Mouse (Mus musculus): ENCODE data around the gene Ctsl.

DNA sequence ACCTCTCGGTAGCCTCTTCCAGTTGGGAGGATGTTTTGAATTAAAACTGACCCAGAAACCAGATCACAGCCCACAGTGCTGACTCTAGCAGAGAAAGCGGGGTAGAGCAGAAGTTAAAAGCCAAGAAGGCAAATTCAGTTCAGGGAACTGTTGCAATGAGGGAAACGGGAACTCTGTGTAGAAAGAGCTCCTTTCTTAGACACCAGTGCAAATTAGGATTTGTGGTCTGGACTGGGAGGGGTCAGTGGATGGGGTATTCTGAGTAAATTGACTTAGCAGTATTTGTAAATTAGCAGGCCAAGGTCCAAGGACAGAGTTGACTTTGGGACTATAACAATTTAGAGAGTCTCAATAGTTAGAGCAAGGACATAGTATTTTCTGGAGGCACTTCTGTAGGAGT is 31.3 kb upstream of the Ctsl start:
- TF ChIP-seq POLR2A (IDR thresholded peaks at IDR 0.05; ENCODE audit: low read depth, low read length) (no peak), CTCF (conservative IDR thresholded peaks at IDR 0.05; ENCODE audit: insufficient read depth, insufficient read length, low read depth, low read length) (no peak)

Measured in kidney, adult 2 months (tissue).